Mouse (Mus musculus): ENCODE results near the gene Bloc1s1. TPM values are rescaled to one million over a fixed set of nuclear protein-coding genes. Genes with fewer than 3 reads are reported as not detected.
A peak's percentile ranks its signal among the peaks of the same experiment; 100 is the strongest.

Gene Bloc1s1
- polyA plus RNA-seq (2015; fragmentation: Nextera tagmentation; extraction: Ambion mirVana) = 194 and 203 TPM in 2 replicates

DNA sequence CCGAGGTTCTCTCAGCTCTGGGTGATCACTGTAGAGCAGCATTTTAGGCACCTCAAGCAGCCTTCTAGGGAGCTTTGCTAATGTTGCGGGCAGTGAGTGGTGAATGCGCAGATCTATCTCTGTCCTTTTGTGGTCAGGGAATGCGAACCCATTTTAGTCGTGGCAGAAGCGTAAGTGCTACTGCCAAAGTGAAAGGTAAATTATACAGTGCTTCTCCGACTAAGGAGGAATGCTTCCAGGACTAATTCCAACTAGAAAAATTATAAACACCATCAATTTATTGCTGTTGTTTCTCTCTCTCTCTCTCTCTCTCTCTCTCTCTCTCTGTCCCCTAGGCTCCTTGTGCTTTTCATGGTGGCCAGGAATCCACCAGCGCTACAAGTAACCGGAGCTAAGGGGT lies at the start of gene Bloc1s1:
Gene Bloc1s1, minus strand, starts transcription at position 101 of the 400 bp plus-strand sequence.
- no peak for ATAC-seq
- Histone ChIP-seq H3K27me3 (replicated peaks) (0 out of 2 replicates have a peak, but pooled peaks cover 4% of the 10 kb centered on the region), H3K4me3 (replicated peaks) (peak within 1 kb of the TSS; percentile 87), H3K9me3 (no peaks in the 10 kb centered on the region), H3K4me2 (replicated peaks) (peak within 1 kb of the TSS; percentile 63), H3K4me1 (replicated peaks) (peaks cover 38% of the 10 kb centered on the region), H3K36me3 (no peaks in the 10 kb centered on the region), H3K27ac (peak within 1 kb of the TSS; percentile 95), H3K9ac (peak within 1 kb of the TSS; percentile 79)
- WGBS = 60% methylated on average over 9 of the region's 9 CpGs

DNA sequence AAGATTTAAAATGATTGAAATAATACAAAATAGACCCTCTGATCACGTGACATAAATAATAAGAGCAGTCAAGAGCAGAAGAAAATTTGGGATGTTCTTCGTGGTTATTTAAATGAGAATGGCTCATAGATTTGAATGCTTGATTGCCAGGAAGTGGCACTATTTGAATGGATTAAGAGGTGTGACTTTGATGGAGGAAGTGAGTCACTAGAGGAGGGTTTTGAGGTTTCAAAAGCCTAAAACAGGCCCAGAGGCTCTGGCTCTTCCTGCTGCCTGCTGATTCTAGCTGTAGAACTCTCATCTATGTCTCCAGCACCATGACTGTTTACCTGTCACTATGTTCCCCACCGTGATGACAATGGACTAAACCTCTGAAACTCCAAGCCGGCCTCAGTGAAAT lies 49.0 kb upstream of the Bloc1s1 start:
- H3K9ac ChIP-seq = no peak overlapping the region
- ATAC-seq = no peak
- WGBS = 70% methylated on average over 4 of the region's 4 CpGs
- no peaks in the 10 kb centered on the region for H3K9me3 ChIP-seq
- H3K4me3 ChIP-seq (replicated peaks) = no peak overlapping the region
- no peak overlapping the region for H3K27ac ChIP-seq
- no peaks in the 10 kb centered on the region for H3K4me1 ChIP-seq (replicated peaks)
- H3K36me3 ChIP-seq = no peaks in the 10 kb centered on the region
- H3K27me3 ChIP-seq (replicated peaks) = no peaks in the 10 kb centered on the region
- H3K4me2 ChIP-seq (replicated peaks) = no peak overlapping the region

DNA sequence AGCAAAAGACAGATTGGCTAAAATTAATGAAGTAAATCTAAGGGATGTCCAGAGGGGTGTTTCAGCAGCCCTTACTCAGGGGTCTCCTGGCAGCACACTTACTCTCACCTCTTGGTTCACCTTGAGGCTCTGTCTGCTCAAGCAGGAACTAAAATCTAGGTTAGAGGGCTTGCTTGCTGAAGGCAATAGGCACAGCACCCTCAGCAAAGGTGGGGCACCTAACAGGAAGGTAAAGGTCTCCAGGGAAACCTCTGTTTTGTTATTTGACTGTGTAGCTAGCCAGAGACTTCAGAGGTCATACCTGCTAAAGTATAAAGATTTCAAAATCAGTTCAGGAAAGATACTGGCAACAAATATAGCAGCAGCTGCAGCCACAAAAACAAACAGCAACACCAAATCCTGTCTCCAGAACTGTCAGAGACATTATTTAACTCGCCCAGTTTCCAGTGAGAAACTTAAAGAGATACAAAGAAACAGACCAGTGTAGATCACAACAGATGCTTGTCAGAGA lies 47.0 kb upstream of the Bloc1s1 start:
- H3K9ac ChIP-seq = no peak overlapping the region
- ATAC-seq = 0 out of 2 replicates have a peak, but pooled peaks have one; percentile 35
- no peaks in the 10 kb centered on the region for H3K4me1 ChIP-seq (replicated peaks)
- H3K27me3 ChIP-seq (replicated peaks) = no peaks in the 10 kb centered on the region
- H3K9me3 ChIP-seq = no peaks in the 10 kb centered on the region
- H3K27ac ChIP-seq = no peak overlapping the region
- no peak overlapping the region for H3K4me3 ChIP-seq (replicated peaks)
- H3K36me3 ChIP-seq = no peaks in the 10 kb centered on the region
- WGBS = 30% methylated on average over 1 of the region's 1 CpGs
- H3K4me2 ChIP-seq (replicated peaks) = no peak overlapping the region

DNA sequence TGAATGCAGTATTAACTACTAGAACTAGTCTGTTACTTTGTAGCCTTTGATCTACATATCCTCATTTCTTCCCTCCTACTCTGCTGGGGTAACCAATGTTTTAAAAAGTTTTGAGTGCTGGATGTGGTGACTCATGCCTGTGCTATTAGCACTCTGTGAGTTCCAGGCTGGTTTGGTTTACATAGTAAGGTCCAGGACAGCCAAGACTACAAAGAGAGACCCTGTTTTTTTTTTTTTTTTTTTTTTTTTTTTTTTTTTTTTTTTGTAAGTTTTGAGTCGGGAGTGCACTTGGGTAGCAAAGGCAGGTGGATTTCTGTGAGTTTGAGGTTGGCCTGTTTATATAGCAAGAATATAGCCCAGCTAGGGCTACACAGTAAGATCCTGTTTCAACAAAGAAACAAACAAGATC lies 44.5 kb upstream of the Bloc1s1 start:
- Histone ChIP-seq H3K4me2 (replicated peaks) (no peak overlapping the region), H3K4me1 (replicated peaks) (no peaks in the 10 kb centered on the region), H3K27ac (0 out of 2 replicates have a peak overlapping the region, but pooled peaks have one; percentile 4), H3K9ac (no peak overlapping the region), H3K9me3 (no peaks in the 10 kb centered on the region), H3K36me3 (no peaks in the 10 kb centered on the region), H3K27me3 (replicated peaks) (no peaks in the 10 kb centered on the region), H3K4me3 (replicated peaks) (no peak overlapping the region)
- WGBS = 29% methylated on average over 1 of the region's 1 CpGs
- peak; percentile 67; the same call in 1 of the 2 replicates for ATAC-seq

DNA sequence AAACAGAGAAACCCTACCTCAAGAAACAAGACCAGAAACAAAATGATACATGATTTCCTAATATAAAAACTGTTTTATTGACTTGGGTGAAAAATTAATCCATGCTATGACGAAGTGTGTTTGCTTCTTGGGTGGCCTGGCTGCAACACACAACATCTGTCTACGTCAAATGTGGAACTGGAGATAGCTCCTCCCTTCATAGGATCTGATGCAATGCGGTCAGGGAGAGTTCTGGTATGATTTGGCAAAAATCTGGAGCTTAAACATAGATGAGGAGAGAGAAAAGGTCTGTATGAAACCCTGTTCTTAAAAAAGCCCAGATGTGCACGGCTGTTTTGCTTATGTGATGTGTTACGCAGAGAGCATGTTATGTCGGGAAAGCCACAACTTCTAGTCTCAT lies 42.0 kb upstream of the Bloc1s1 start:
- Histone ChIP-seq H3K27ac (peak overlapping the region; percentile 24; the same call in 1 of the 2 replicates), H3K27me3 (replicated peaks) (no peaks in the 10 kb centered on the region), H3K4me3 (replicated peaks) (no peak overlapping the region), H3K9ac (no peak overlapping the region), H3K4me1 (replicated peaks) (peaks cover under 1% of the 10 kb centered on the region; the same call in 1 of the 2 replicates), H3K36me3 (no peaks in the 10 kb centered on the region), H3K9me3 (no peaks in the 10 kb centered on the region), H3K4me2 (replicated peaks) (no peak overlapping the region)
- WGBS = 53% methylated on average over 6 of the region's 6 CpGs
- ATAC-seq = no peak

DNA sequence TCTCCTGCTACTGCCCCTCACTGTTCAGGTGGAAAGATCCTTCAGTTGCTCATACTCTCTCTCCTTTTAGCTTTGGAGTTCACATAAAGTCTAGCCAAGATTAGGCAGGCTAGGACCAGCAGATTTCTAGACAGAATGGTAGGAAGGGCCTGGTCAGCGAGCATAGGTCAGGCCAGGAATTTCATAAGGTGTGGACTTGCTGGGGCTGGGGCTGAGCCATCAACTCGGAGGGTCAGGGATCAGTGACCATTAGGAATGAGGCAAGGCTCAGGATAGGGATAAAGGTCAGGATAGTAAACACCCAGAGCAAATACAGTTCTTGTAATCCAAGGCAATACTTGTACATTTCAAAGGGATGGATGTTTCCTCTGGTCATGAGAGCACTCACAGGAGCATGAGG lies 41.1 kb upstream of the Bloc1s1 start:
- H3K36me3 ChIP-seq = no peaks in the 10 kb centered on the region
- H3K4me1 ChIP-seq (replicated peaks) = peaks cover 6% of the 10 kb centered on the region; the same call in 1 of the 2 replicates
- ATAC-seq = no peak
- no peak overlapping the region for H3K4me2 ChIP-seq (replicated peaks)
- no peak overlapping the region for H3K4me3 ChIP-seq (replicated peaks)
- no peak overlapping the region for H3K27ac ChIP-seq
- H3K27me3 ChIP-seq (replicated peaks) = no peaks in the 10 kb centered on the region
- WGBS = 61% methylated on average over 2 of the region's 2 CpGs
- no peak overlapping the region for H3K9ac ChIP-seq
- no peaks in the 10 kb centered on the region for H3K9me3 ChIP-seq

DNA sequence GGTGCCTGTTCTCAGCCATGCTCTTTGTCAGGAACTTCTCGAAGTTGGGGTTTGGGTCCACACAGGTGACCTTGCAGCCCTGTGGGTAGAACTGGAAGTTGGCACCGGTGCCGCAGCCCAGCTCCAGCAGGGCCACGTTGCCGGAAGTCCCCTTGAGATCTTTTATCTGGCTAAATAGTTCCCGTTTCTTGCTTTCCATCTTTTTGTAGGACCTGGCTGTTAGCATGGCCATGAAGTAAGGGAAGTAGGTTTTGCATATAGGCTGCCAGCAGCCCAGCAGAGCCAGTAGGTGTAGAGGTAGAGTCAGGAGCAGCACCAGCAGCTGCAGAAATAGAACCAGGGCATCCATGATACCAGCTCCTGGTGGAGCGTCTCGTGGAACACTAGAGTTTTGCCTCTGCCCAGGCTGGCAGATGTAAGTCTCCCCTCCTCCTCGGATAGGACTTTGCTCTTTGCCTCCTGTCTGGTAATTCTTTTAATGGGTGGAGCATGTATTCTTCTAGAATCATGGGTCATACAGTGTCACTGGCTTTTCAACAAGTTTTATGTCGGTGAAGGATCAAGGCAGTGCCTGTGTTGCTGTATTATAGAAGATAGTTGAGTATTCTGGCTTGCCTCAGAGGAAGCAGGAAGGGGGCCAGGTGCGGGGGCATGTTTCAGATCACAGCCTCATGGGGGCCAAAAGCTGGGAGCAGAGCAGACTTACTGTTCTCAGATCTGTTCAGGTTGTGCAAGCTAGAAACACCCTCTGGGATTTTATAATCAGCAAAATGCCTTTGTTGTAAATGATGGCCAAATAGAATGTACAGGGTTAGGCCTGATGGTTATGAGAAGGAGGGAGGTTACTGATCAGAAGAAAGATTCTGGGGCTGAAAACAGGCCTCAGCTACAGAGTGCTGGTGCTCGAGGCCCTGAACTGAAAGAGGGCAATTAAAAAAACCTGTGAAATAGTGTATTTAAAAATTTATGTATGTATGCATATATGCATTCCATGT lies 37.1 kb upstream of the Bloc1s1 start, which contains the start of gene Mettl7b:
Gene Mettl7b, minus strand, starts transcription at position 399 of the 995 bp plus-strand sequence.
- H3K27me3 ChIP-seq (replicated peaks) = no peaks in the 10 kb centered on the region
- H3K27ac ChIP-seq = peak within 1 kb of the TSS; percentile 59
- no peak within 1 kb of the TSS for H3K9ac ChIP-seq
- H3K4me3 ChIP-seq (replicated peaks) = no peak within 1 kb of the TSS
- ATAC-seq = peak; percentile 90
- H3K9me3 ChIP-seq = no peaks in the 10 kb centered on the region
- H3K4me1 ChIP-seq (replicated peaks) = peaks cover 6% of the 10 kb centered on the region; the same call in 1 of the 2 replicates
- WGBS = 66% methylated on average over 12 of the region's 12 CpGs
- H3K36me3 ChIP-seq = no peaks in the 10 kb centered on the region
- H3K4me2 ChIP-seq (replicated peaks) = peak within 1 kb of the TSS; percentile 37; the same call in 1 of the 2 replicates

DNA sequence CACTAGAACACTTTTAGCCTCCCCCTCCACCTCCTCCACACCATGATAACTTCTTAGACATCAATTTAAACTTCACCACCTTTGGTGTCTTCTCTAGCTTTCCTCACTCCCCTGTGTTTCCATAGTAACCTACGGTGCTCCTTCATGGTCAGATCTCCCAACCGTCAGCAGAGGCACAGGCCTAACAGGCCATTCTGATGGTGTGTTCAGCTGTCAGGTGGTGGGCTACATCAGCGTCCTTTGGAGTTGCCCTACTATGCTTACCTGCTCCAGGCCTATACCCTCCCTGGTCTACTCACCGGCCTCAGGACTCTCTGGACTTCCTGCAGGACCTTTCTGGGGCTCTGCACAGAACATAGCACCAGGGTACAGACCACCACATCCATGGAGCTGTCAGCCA lies 36.3 kb upstream of the Bloc1s1 start:
- 84% methylated on average over 4 of the region's 4 CpGs for WGBS
- 0 out of 2 replicates have a peak overlapping the region, but pooled peaks have one; percentile 59 for H3K27ac ChIP-seq
- H3K36me3 ChIP-seq = no peaks in the 10 kb centered on the region
- no peaks in the 10 kb centered on the region for H3K27me3 ChIP-seq (replicated peaks)
- no peak overlapping the region for H3K4me3 ChIP-seq (replicated peaks)
- ATAC-seq = 0 out of 2 replicates have a peak, but pooled peaks have one; percentile 6
- H3K9ac ChIP-seq = no peak overlapping the region
- H3K4me1 ChIP-seq (replicated peaks) = peaks cover 6% of the 10 kb centered on the region; the same call in 1 of the 2 replicates
- no peaks in the 10 kb centered on the region for H3K9me3 ChIP-seq
- H3K4me2 ChIP-seq (replicated peaks) = peak overlapping the region; percentile 37; the same call in 1 of the 2 replicates

DNA sequence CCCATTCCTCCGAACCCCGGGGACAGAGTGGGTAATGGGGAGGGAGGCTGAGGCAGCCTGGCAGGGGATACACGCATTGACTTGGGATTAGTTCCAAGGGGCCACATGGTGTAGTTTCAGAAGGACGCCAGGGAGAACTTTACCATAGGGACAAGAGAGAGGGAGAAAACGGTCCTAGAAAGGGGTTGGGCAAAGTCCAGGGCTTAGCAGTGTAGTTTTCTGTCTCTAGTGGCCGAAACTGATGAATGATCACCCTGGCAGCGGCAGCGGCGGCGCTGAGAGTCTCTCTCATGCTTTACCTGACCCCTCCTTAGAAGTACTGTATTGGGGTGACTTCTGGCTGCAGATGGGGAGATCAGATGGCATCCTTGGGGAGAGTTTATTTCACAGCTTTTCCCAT lies 34.5 kb upstream of the Bloc1s1 start:
- H3K4me1 ChIP-seq (replicated peaks) = peaks cover 6% of the 10 kb centered on the region; the same call in 1 of the 2 replicates
- no peak overlapping the region for H3K4me3 ChIP-seq (replicated peaks)
- 77% methylated on average over 10 of the region's 10 CpGs for WGBS
- H3K9ac ChIP-seq = no peak overlapping the region
- H3K27ac ChIP-seq = no peak overlapping the region
- no peaks in the 10 kb centered on the region for H3K36me3 ChIP-seq
- ATAC-seq = no peak
- no peak overlapping the region for H3K4me2 ChIP-seq (replicated peaks)
- H3K9me3 ChIP-seq = no peaks in the 10 kb centered on the region
- no peaks in the 10 kb centered on the region for H3K27me3 ChIP-seq (replicated peaks)

DNA sequence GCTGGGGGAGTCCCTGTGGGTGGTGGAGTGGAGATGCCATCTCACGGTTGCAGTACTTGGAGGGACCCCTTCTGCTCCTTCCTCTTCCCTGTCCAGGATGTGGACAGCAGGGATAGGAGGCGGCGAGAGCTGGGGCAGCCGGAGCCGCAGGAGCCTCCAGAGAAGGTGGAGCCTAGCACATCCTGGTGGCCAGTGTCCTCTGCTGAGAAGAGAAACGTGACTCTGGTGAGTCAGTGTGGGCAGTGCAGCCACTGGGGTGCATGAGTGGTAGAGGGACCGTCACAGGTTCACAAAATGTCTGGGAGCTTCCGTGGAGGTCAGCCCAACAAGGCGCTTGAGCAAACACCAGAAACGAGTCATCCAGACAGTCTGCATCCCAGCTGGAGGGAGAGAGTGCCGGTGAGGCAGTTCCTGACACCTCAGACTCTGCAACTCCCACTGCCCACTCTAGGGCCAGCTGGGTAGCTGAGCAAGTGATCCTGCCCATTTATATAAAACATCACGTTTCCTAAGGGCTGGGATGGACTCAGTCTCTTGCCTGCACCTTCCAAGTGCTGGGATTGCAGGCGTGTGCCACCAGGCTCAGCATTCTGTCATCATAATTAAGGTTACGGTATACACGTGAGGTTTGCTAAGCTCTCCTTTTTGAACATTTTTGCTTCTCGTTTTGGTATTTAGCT lies 26.5 kb upstream of the Bloc1s1 start:
- no peak overlapping the region for H3K9ac ChIP-seq
- H3K36me3 ChIP-seq = no peaks in the 10 kb centered on the region
- peak; percentile 36; the same call in 1 of the 2 replicates for ATAC-seq
- 58% methylated on average over 16 of the region's 16 CpGs for WGBS
- H3K27ac ChIP-seq = no peak overlapping the region
- no peak overlapping the region for H3K4me3 ChIP-seq (replicated peaks)
- no peaks in the 10 kb centered on the region for H3K9me3 ChIP-seq
- H3K27me3 ChIP-seq (replicated peaks) = no peaks in the 10 kb centered on the region
- no peak overlapping the region for H3K4me2 ChIP-seq (replicated peaks)
- no peaks in the 10 kb centered on the region for H3K4me1 ChIP-seq (replicated peaks)

DNA sequence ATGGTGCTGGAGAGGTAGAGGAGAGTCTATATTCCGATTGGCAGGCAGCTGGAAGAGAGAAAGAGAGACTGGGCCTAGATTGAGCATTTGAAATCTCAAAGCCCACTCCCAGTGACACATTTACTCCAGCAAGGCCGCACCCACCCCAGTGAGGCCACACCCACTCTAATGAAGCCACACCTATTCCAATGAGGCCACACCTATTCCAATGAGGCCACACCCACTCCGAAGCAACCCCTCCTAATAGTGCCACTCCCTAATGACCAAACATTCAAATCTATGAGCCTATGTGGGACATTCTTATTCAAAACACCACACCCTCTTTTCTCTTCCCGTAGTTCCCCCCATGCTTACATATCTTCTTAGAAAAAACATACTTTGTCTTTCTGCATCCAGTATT lies 23.7 kb upstream of the Bloc1s1 start:
- no peaks in the 10 kb centered on the region for H3K27me3 ChIP-seq (replicated peaks)
- no peaks in the 10 kb centered on the region for H3K4me1 ChIP-seq (replicated peaks)
- WGBS = 85% methylated on average over 4 of the region's 4 CpGs

DNA sequence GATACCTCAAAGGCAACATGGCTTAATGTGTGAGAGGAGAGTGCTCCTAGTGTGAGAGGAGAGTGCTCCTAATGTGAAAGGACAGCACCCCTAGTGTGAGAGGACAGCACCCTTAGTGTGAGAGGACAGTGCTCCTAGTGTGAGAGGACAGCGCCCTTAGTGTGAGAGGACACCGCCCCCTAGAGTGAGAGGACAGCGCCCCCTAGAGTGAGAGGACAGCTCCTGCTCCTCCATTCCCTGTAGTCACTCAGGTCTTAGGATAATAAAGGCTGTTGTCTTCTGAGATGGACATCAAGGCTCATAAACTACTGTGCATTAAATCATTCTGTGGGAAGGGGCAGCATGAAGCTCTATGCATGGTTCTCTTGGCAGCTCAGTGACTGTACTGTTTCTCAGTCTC lies 21.8 kb upstream of the Bloc1s1 start:
- no peaks in the 10 kb centered on the region for H3K36me3 ChIP-seq

More for the DNA sequence above, 23.7 kb upstream of the Bloc1s1 start:
- ATAC-seq = no peak
- Histone ChIP-seq H3K27ac (no peak overlapping the region), H3K4me3 (replicated peaks) (no peak overlapping the region), H3K36me3 (no peaks in the 10 kb centered on the region), H3K9ac (no peak overlapping the region), H3K9me3 (no peaks in the 10 kb centered on the region), H3K4me2 (replicated peaks) (no peak overlapping the region)

More for the DNA sequence above, 21.8 kb upstream of the Bloc1s1 start:
- no peak for ATAC-seq
- WGBS = 27% methylated on average over 3 of the region's 3 CpGs
- Histone ChIP-seq H3K4me1 (replicated peaks) (no peaks in the 10 kb centered on the region), H3K27me3 (replicated peaks) (no peaks in the 10 kb centered on the region), H3K4me2 (replicated peaks) (no peak overlapping the region), H3K4me3 (replicated peaks) (no peak overlapping the region), H3K9me3 (no peaks in the 10 kb centered on the region), H3K9ac (no peak overlapping the region), H3K27ac (no peak overlapping the region)

Data from intestine, embryonic 15.5 days (tissue).